Mouse (Mus musculus) kidney, adult 2 months (tissue): ENCODE results near the gene Gfod2.

Experiments
- CTCF ChIP-seq: fragments of 200-500 bp; conservative IDR thresholded peaks from 2 replicates; pipeline ENCODE4 v1.5.1; 2011; ENCODE audit warnings: low read depth, mild to moderate bottlenecking, control low read depth, low read length, moderate library complexity, mixed read lengths; ENCODE audit not compliant: insufficient read depth, insufficient read length
- POLR2A ChIP-seq: fragments of 200-500 bp; IDR thresholded peaks from one replicate; pipeline ENCODE4 v1.6.1; 2011; ENCODE audit warnings: low read depth, low read length, control low read depth

- no peak for TF ChIP-seq CTCF
- no peak for TF ChIP-seq POLR2A
These were observed 64.2 kb downstream of the Gfod2 start for GRCm38 (mm10) chr8:105694051-105694799.
